Mouse (Mus musculus) liver, embryonic 14.5 days (tissue): ENCODE measurements around the gene Pip5k1c.

Source experiments
- CTCF ChIP-seq: IDR thresholded peaks from 2 replicates; pipeline ENCODE4 v1.5.1; 2016; ENCODE audit warnings: antibody characterized with exemption, low read depth, control low read depth
- EP300 ChIP-seq: IDR thresholded peaks from 2 replicates; pipeline ENCODE4 v1.6.1; 2016; ENCODE audit warnings: antibody characterized with exemption, low read depth

DNA sequence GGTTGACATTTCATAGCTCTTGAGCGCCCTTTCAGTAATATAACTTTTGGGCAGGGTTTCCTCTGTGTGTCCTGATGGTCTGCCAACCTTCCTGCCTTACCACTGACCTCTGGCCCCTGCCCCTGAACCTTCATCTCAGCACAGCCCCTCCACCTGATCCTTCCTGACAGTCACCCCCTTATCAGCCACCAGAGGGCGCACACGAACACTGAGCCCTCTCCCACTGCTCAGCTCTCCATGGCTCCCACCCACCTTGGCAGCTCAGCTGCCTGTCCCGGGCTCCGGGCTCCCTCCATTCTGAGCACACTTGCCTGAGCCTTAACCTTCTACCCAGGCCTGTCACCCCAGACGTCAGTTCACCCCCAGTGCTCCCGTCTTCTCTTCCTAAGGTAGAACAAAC is 3.5 kb upstream of the Pip5k1c start:
- peak; percentile 96 for TF ChIP-seq CTCF
- TF ChIP-seq EP300, result no peak
